Mouse (Mus musculus): ENCODE data around the gene Nhlh1.

The Nhlh1 gene

GRCm38 (mm10) chr1:172057491-172057921 lies at the start of gene Nhlh1:
Gene Nhlh1, minus strand, starts transcription at chr1:172057573.
- in situ Hi-C loops (cut with MboI; ENCODE audit: low pct_unique_long_range_greater_than_20kb in 1 of 2, low sequenced_read_pairs in 2 of 2, unreplicated experiment in 1 of 2), result no loop called here

GRCm38 (mm10) chr1:172105101-172105500 lies 47.7 kb upstream of the Nhlh1 start:
- in situ Hi-C loops (cut with MboI; ENCODE audit: low pct_unique_long_range_greater_than_20kb in 1 of 2, low sequenced_read_pairs in 2 of 2, unreplicated experiment in 1 of 2), result no loop called here

GRCm38 (mm10) chr1:172103619-172104018 lies 46.2 kb upstream of the Nhlh1 start:
- in situ Hi-C loops (cut with MboI; ENCODE audit: low pct_unique_long_range_greater_than_20kb in 1 of 2, low sequenced_read_pairs in 2 of 2, unreplicated experiment in 1 of 2), result no loop called here

- in situ Hi-C loops (cut with MboI; ENCODE audit: low pct_unique_long_range_greater_than_20kb in 1 of 2, low sequenced_read_pairs in 2 of 2, unreplicated experiment in 1 of 2), result no loop called here
These were observed 42.1 kb upstream of the Nhlh1 start for GRCm38 (mm10) chr1:172099325-172100033.

- in situ Hi-C loops (cut with MboI; ENCODE audit: low pct_unique_long_range_greater_than_20kb in 1 of 2, low sequenced_read_pairs in 2 of 2, unreplicated experiment in 1 of 2), result no loop called here
These were observed 37.8 kb upstream of the Nhlh1 start for GRCm38 (mm10) chr1:172095202-172095601.

- in situ Hi-C loops (cut with MboI; ENCODE audit: low pct_unique_long_range_greater_than_20kb in 1 of 2, low sequenced_read_pairs in 2 of 2, unreplicated experiment in 1 of 2), result no loop called here
These were observed 36.9 kb upstream of the Nhlh1 start for GRCm38 (mm10) chr1:172094295-172094694.

- in situ Hi-C loops (cut with MboI; ENCODE audit: low pct_unique_long_range_greater_than_20kb in 1 of 2, low sequenced_read_pairs in 2 of 2, unreplicated experiment in 1 of 2), result no loop called here
These were observed 36.1 kb upstream of the Nhlh1 start for GRCm38 (mm10) chr1:172093522-172093921.

GRCm38 (mm10) chr1:172082899-172083445 lies 25.6 kb upstream of the Nhlh1 start:
- in situ Hi-C loops (cut with MboI; ENCODE audit: low pct_unique_long_range_greater_than_20kb in 1 of 2, low sequenced_read_pairs in 2 of 2, unreplicated experiment in 1 of 2), result no loop called here

- in situ Hi-C loops (cut with MboI; ENCODE audit: low pct_unique_long_range_greater_than_20kb in 1 of 2, low sequenced_read_pairs in 2 of 2, unreplicated experiment in 1 of 2), result no loop called here
These were observed 24.9 kb upstream of the Nhlh1 start, which contains the start of the genes Copa and Ncstn for GRCm38 (mm10) chr1:172082101-172082898. Gene Copa, plus strand, starts transcription at chr1:172082529. Gene Ncstn, minus strand, starts transcription at chr1:172082795.

- in situ Hi-C loops (cut with MboI; ENCODE audit: low pct_unique_long_range_greater_than_20kb in 1 of 2, low sequenced_read_pairs in 2 of 2, unreplicated experiment in 1 of 2), result no loop called here
These were observed 20.6 kb upstream of the Nhlh1 start for GRCm38 (mm10) chr1:172077981-172078380.

- in situ Hi-C loops (cut with MboI; ENCODE audit: low pct_unique_long_range_greater_than_20kb in 1 of 2, low sequenced_read_pairs in 2 of 2, unreplicated experiment in 1 of 2), result no loop called here
These were observed 15.2 kb upstream of the Nhlh1 start for GRCm38 (mm10) chr1:172072604-172073003.

GRCm38 (mm10) chr1:172071556-172071955 lies 14.2 kb upstream of the Nhlh1 start:
- in situ Hi-C loops (cut with MboI; ENCODE audit: low pct_unique_long_range_greater_than_20kb in 1 of 2, low sequenced_read_pairs in 2 of 2, unreplicated experiment in 1 of 2), result no loop called here

- in situ Hi-C loops (cut with MboI; ENCODE audit: low pct_unique_long_range_greater_than_20kb in 1 of 2, low sequenced_read_pairs in 2 of 2, unreplicated experiment in 1 of 2), result no loop called here
These were observed 12.9 kb upstream of the Nhlh1 start for GRCm38 (mm10) chr1:172070227-172070626.

GRCm38 (mm10) chr1:172064613-172065141 lies 7.3 kb upstream of the Nhlh1 start:
- in situ Hi-C loops (cut with MboI; ENCODE audit: low pct_unique_long_range_greater_than_20kb in 1 of 2, low sequenced_read_pairs in 2 of 2, unreplicated experiment in 1 of 2), result no loop called here

- in situ Hi-C loops (cut with MboI; ENCODE audit: low pct_unique_long_range_greater_than_20kb in 1 of 2, low sequenced_read_pairs in 2 of 2, unreplicated experiment in 1 of 2), result no loop called here
These were observed 6.1 kb upstream of the Nhlh1 start for GRCm38 (mm10) chr1:172063291-172064023.

- in situ Hi-C loops (cut with MboI; ENCODE audit: low pct_unique_long_range_greater_than_20kb in 1 of 2, low sequenced_read_pairs in 2 of 2, unreplicated experiment in 1 of 2), result no loop called here
These were observed 4.7 kb upstream of the Nhlh1 start for GRCm38 (mm10) chr1:172062101-172062500.

- in situ Hi-C loops (cut with MboI; ENCODE audit: low pct_unique_long_range_greater_than_20kb in 1 of 2, low sequenced_read_pairs in 2 of 2, unreplicated experiment in 1 of 2), result no loop called here
These were observed 3.8 kb upstream of the Nhlh1 start for GRCm38 (mm10) chr1:172061217-172061616.

- in situ Hi-C loops (cut with MboI; ENCODE audit: low pct_unique_long_range_greater_than_20kb in 1 of 2, low sequenced_read_pairs in 2 of 2, unreplicated experiment in 1 of 2), result no loop called here
These were observed 3.3 kb upstream of the Nhlh1 start for GRCm38 (mm10) chr1:172060659-172061058.

Data from mouse embryonic stem cell (cell line).